Mouse (Mus musculus) layer of hippocampus, adult 9-10 months (tissue): ENCODE results near the gene Recql5.
"Not testable (repeated sequence)": the region's sequence is repeated elsewhere in the genome, so short reads cannot be mapped to it uniquely, and the experiment has no call there.

Source experiments
- DNase-seq: peaks from one replicate; pipeline ENCODE4 v3.0.0; 2022; ENCODE audit warnings: low spot score

Recql5 gene

GRCm38 (mm10) chr11:115859143-115859945 lies 73.9 kb downstream of the Recql5 start:
- DNase-seq, result peak; percentile 6

- no peak for DNase-seq
Observed at GRCm38 (mm10) chr11:115858354-115858753, 74.9 kb downstream of the Recql5 start, which contains the start of gene Myo15b. Gene Myo15b (plus strand): TSS chr11:115858406.

GRCm38 (mm10) chr11:115857936-115858335 lies 75.3 kb downstream of the Recql5 start:
- DNase-seq, result no peak

- DNase-seq, result not testable (repeated sequence)
Observed at GRCm38 (mm10) chr11:115857146-115857545, 76.1 kb downstream of the Recql5 start.

GRCm38 (mm10) chr11:115854674-115855073 lies 78.6 kb downstream of the Recql5 start:
- DNase-seq, result no peak

- DNase-seq, result no peak
Observed at GRCm38 (mm10) chr11:115845819-115846218, 87.5 kb downstream of the Recql5 start.

- no peak for DNase-seq
Observed at GRCm38 (mm10) chr11:115844240-115844639, 89.0 kb downstream of the Recql5 start.

- DNase-seq, result no peak
Observed at GRCm38 (mm10) chr11:115843891-115844239, 89.4 kb downstream of the Recql5 start.

GRCm38 (mm10) chr11:115843141-115843890 lies 90.0 kb downstream of the Recql5 start:
- DNase-seq, result no peak
